Mouse (Mus musculus): ENCODE data around the gene Tnrc6c. TPM values are rescaled to one million over a fixed set of nuclear protein-coding genes. Genes with fewer than 3 reads are reported as not detected.

Tnrc6c gene
- total and polyA plus RNA-seq, 3 experiments: 6.9 to 16.7 (median 12.8) TPM

GRCm38 (mm10) chr11:117643240-117643639 lies 10.8 kb upstream of the Tnrc6c start:
- Histone ChIP-seq H3K9ac (ENCODE audit: insufficient read depth, low read depth) (no peak overlapping the region), H3K4me2 (ENCODE audit: insufficient read depth, low read depth, poor library complexity, severe bottlenecking) (no peak overlapping the region), H3K4me1 (ENCODE audit: control insufficient read depth in 1 of 2, insufficient read depth in 2 of 2) (peaks cover 6 to 17% of the 10 kb centered on the region in 2 experiments), H3K79me2 (replicated peaks; ENCODE audit: control insufficient read depth, extremely low read depth, insufficient read depth, poor library complexity, severe bottlenecking) (no peaks in the 10 kb centered on the region), H3K36me3 (replicated peaks in 1 of 2; ENCODE audit: control insufficient read depth in 1 of 2, insufficient read depth in 1 of 2, low read length in 1 of 2) (no peaks in the 10 kb centered on the region), H3K27me3 (replicated peaks) (no peaks in the 10 kb centered on the region), H3K9me3 (replicated peaks; ENCODE audit: low read length) (peaks cover 3% of the 10 kb centered on the region), H3K4me3 (replicated peaks in 1 of 3; ENCODE audit: low read depth in 2 of 3, low read length in 2 of 3, poor library complexity in 1 of 3) (no peak overlapping the region), H3K27ac (ENCODE audit: insufficient read depth, low read depth) (no peak overlapping the region)
- DNase-seq (ENCODE audit: extremely low read depth): no peak
- no peak for TF ChIP-seq ZNF384 (IDR thresholded peaks at IDR 0.05; ENCODE audit: low read depth, low read length)
- no peak for TF ChIP-seq SIN3A (IDR thresholded peaks at IDR 0.05; ENCODE audit: low read length)
- no peak for TF ChIP-seq CTCF (conservative IDR thresholded peaks at IDR 0.05 in 1 of 2, IDR thresholded peaks at IDR 0.05 in 1 of 2; ENCODE audit: low read depth in 2 of 2, low read length in 2 of 2)
- no peak for TF ChIP-seq USF1 (IDR thresholded peaks at IDR 0.05; ENCODE audit: low read depth, low read length)
- no peak for TF ChIP-seq GABPA (IDR thresholded peaks at IDR 0.05; ENCODE audit: insufficient replicate concordance, low read depth, low read length)
- no peak for TF ChIP-seq EP300 (IDR thresholded peaks at IDR 0.05; ENCODE audit: low read length)
- TF ChIP-seq TBP (conservative IDR thresholded peaks at IDR 0.05; ENCODE audit: low read depth, low read length): no peak
- no peak for TF ChIP-seq MEF2A (IDR thresholded peaks at IDR 0.05; ENCODE audit: borderline replicate concordance, low read depth, low read length)
- no peak for TF ChIP-seq ZMIZ1 (IDR thresholded peaks at IDR 0.05; ENCODE audit: low read depth, low read length)
- TF ChIP-seq ETS1 (conservative IDR thresholded peaks at IDR 0.05; ENCODE audit: low read depth, low read length): no peak
- TF ChIP-seq POLR2A (IDR thresholded peaks at IDR 0.05; ENCODE audit: low read depth, low read length): no peak
- no peak for TF ChIP-seq NRF1 (IDR thresholded peaks at IDR 0.05; ENCODE audit: low read depth, low read length)
- TF ChIP-seq SMC3 (IDR thresholded peaks at IDR 0.05; ENCODE audit: low read depth, low read length): no peak
- no peak for TF ChIP-seq CHD1 (IDR thresholded peaks at IDR 0.05; ENCODE audit: low read depth, low read length)
- no peak for TF ChIP-seq CHD2 (IDR thresholded peaks at IDR 0.05; ENCODE audit: low read length)
- in situ Hi-C loops (cut with MboI; ENCODE audit: low pct_ligation_motif_present, low pct_unique_long_range_greater_than_20kb, low sequenced_read_pairs): no loop called here
- dilution Hi-C loops (cut with MboI; ENCODE audit: extremely low pct_ligation_motif_present, extremely low pct_unique_long_range_greater_than_20kb, low sequenced_read_pairs): no loop called here

GRCm38 (mm10) chr11:117646786-117647185 lies 7.3 kb upstream of the Tnrc6c start:
- no peak for DNase-seq (ENCODE audit: extremely low read depth)
- dilution Hi-C loops (cut with MboI; ENCODE audit: extremely low pct_ligation_motif_present, extremely low pct_unique_long_range_greater_than_20kb, low sequenced_read_pairs) (no loop called here), in situ Hi-C loops (cut with MboI; ENCODE audit: low pct_ligation_motif_present, low pct_unique_long_range_greater_than_20kb, low sequenced_read_pairs) (no loop called here)
- no peak overlapping the region for H3K9ac ChIP-seq (ENCODE audit: insufficient read depth, low read depth)
- H3K27me3 ChIP-seq (replicated peaks): peaks cover 12% of the 10 kb centered on the region
- H3K4me3 ChIP-seq (replicated peaks in 1 of 3; ENCODE audit: low read depth in 2 of 3, low read length in 2 of 3, poor library complexity in 1 of 3): no peak overlapping the region
- no peak overlapping the region for H3K27ac ChIP-seq (ENCODE audit: insufficient read depth, low read depth)
- no peak overlapping the region for H3K4me2 ChIP-seq (ENCODE audit: insufficient read depth, low read depth, poor library complexity, severe bottlenecking)
- no peaks in the 10 kb centered on the region for H3K79me2 ChIP-seq (replicated peaks; ENCODE audit: control insufficient read depth, extremely low read depth, insufficient read depth, poor library complexity, severe bottlenecking)
- TF ChIP-seq KAT2A (IDR thresholded peaks at IDR 0.05; ENCODE audit: insufficient replicate concordance, low read length) (no peak), ETS1 (conservative IDR thresholded peaks at IDR 0.05; ENCODE audit: low read depth, low read length) (no peak), E2F4 (IDR thresholded peaks at IDR 0.05; ENCODE audit: insufficient replicate concordance, low read depth, low read length) (no peak), SMC3 (IDR thresholded peaks at IDR 0.05; ENCODE audit: low read depth, low read length) (no peak), CHD1 (IDR thresholded peaks at IDR 0.05; ENCODE audit: low read depth, low read length) (no peak), NRF1 (IDR thresholded peaks at IDR 0.05; ENCODE audit: low read depth, low read length) (no peak), EP300 (IDR thresholded peaks at IDR 0.05; ENCODE audit: low read length) (no peak), GABPA (IDR thresholded peaks at IDR 0.05; ENCODE audit: insufficient replicate concordance, low read depth, low read length) (no peak)
- no peaks in the 10 kb centered on the region for H3K9me3 ChIP-seq (replicated peaks; ENCODE audit: low read length)
- peaks cover 0 to 6% of the 10 kb centered on the region in 2 experiments; a peak in 2 of 4 replicates for H3K4me1 ChIP-seq (ENCODE audit: control insufficient read depth in 1 of 2, insufficient read depth in 2 of 2)
- H3K36me3 ChIP-seq (replicated peaks in 1 of 2; ENCODE audit: control insufficient read depth in 1 of 2, insufficient read depth in 1 of 2, low read length in 1 of 2): no peaks in the 10 kb centered on the region
